Mouse (Mus musculus) liver, adult 2 months (tissue): ENCODE measurements around the gene Nrgn. TPM values are rescaled to one million over a fixed set of nuclear protein-coding genes. Genes with fewer than 3 reads are reported as not detected.

Experiments used
- DNase-seq: peaks from one replicate; pipeline ENCODE4 v3.0.0-alpha.2; 2011; ENCODE audit warnings: low read depth, low spot score; ENCODE audit errors: extremely low read depth
- H3K27ac ChIP-seq: fragments of 200-500 bp; replicated peaks from 2 replicates; pipeline ENCODE4 v1.5.1; 2012; ENCODE audit warnings: low read depth, mild to moderate bottlenecking, control low read depth, inconsistent platforms, low read length; ENCODE audit not compliant: insufficient read depth
- H3K27me3 ChIP-seq: fragments of 200-500 bp; 2 replicates; pipeline ENCODE4 v1.6.1; 2012; ENCODE audit warnings: mild to moderate bottlenecking, moderate library complexity, low read length, inconsistent platforms; ENCODE audit not compliant: control insufficient read depth, insufficient read depth
- H3K36me3 ChIP-seq: fragments of 200-500 bp; 2 replicates; pipeline ENCODE4 v1.6.1; 2012; ENCODE audit warnings: low read length, inconsistent platforms; ENCODE audit not compliant: control insufficient read depth, insufficient read depth
- H3K4me1 ChIP-seq: fragments of 200-500 bp; 2 replicates; pipeline ENCODE4 v1.6.1; 2011; ENCODE audit warnings: low read length; ENCODE audit not compliant: control insufficient read depth, insufficient read depth
- H3K4me3 ChIP-seq: fragments of 200-500 bp; 2 replicates; pipeline ENCODE4 v1.5.1; 2011; ENCODE audit warnings: low read depth, mild to moderate bottlenecking, control low read depth, low read length, moderate library complexity; ENCODE audit not compliant: insufficient read depth
- H3K79me2 ChIP-seq: fragments of 200-500 bp; 2 replicates; pipeline ENCODE4 v1.6.1; 2012; ENCODE audit warnings: inconsistent platforms, mild to moderate bottlenecking, low read length, moderate library complexity; ENCODE audit not compliant: control insufficient read depth, insufficient read depth
- H3K9ac ChIP-seq: fragments of 200-500 bp; 2 replicates; pipeline ENCODE4 v1.6.1; 2012; ENCODE audit warnings: low read depth, mild to moderate bottlenecking, control low read depth, inconsistent platforms, low read length
- CTCF ChIP-seq: fragments of 200-500 bp; IDR thresholded peaks from 2 replicates; pipeline ENCODE4 v1.5.1; 2011; ENCODE audit warnings: low read depth, low read length, control low read depth
- POLR2A ChIP-seq: fragments of 200-500 bp; IDR thresholded peaks from 2 replicates; pipeline ENCODE4 v1.6.1; 2011; ENCODE audit warnings: low read length, control low read depth; ENCODE audit not compliant: insufficient read depth; ENCODE audit errors: extremely low read depth
- WGBS: fragments of 180-500 bp; shearing (Covaris S2); methylation state at CpG from one replicate; pipeline ENCODE4 v1.1.7; 2018; 5-methylcytosine and 5-hydroxymethylcytosine counted together
- polyA plus RNA-seq: library from polyadenylated mRNA; depleted of rRNA; stranded (reverse); fragments of >200 nt; gene quantifications from 2 replicates; pipeline ENCODE4 v1.2.3, GENCODE M21; 2012
- total RNA-seq: library from RNA; depleted of rRNA; stranded (reverse); fragments of >200 nt; gene quantifications from 2 replicates; pipeline ENCODE4 v1.2.3, GENCODE M21; 2014

Nrgn gene
- total and polyA plus RNA-seq, 2 experiments, result 0.09 to 0.86 TPM

DNA sequence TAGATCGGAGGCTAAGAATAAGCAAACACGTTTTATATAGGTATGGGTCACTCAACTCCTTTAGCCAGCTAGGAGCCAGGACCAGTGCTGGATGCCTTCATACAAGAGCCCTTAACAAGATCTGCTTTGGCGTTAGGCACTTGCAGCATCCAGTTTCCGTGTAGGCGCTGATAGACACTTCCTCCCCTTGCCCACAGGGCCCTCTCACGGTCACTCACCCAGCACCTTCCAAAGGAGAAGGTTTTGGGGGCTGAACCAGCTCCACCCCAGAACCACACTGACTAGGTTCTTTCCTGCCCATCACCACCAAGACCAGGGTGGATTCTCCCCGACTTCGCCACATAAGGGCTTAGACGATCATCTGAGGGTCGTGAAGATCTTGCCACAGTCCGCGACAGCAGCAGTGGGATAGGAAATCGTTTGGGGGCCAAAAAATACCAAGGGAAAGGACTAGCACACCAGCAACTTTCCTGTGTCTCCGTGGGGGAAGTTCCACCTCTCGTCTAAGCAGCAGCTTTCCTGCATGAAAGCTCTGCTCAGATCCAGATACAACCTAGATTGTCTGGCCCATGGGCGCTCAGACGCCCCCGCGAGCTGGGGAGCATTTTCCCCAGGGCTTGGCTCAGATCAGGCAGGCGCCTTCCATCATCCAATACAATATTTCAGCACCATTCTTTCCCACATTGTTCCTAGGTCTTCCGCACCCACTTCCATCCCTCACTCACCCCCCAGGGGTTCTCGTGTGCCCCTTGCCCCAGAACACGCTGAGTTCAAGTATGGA, 763 bp downstream of the Nrgn start:
- TF ChIP-seq POLR2A, result no peak
- no peak for TF ChIP-seq CTCF
- no peak for DNase-seq
- 5% methylated on average over 23 of the region's 23 CpGs for WGBS
- Histone ChIP-seq H3K27ac (no peak overlapping the region), H3K27me3 (peaks cover 7% of the 10 kb centered on the region; the same call in 1 of the 2 replicates), H3K4me3 (peak overlapping the region; percentile 12; the same call in 1 of the 2 replicates), H3K4me1 (peaks cover 3% of the 10 kb centered on the region; the same call in 1 of the 2 replicates), H3K36me3 (no peaks in the 10 kb centered on the region), H3K79me2 (no peaks in the 10 kb centered on the region), H3K9ac (no peak overlapping the region)

DNA sequence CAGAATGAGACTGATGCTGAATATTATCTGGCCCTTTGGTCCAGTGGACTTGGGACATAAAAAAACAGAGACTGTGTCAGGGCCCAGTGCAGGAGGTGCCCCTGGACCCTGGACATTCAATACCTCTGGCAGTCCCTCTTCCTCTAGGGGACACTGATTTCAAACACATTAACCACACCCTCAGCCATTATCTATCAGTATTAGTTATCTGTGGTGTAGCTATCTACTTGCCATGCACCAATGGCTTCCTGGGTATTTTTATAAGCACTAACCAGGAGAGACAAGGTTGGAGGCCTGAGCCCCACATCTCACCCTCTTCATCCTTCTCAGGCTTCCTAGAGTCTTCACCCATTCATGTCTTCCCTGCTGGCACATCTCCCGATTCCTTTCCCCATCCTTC, 2.3 kb downstream of the Nrgn start:
- H3K27me3 ChIP-seq, result peaks cover 7% of the 10 kb centered on the region; the same call in 1 of the 2 replicates
- TF ChIP-seq CTCF (no peak), POLR2A (no peak)
- no peak overlapping the region for H3K4me3 ChIP-seq
- no peak overlapping the region for H3K9ac ChIP-seq
- no peaks in the 10 kb centered on the region for H3K36me3 ChIP-seq
- 70% methylated on average over 1 of the region's 1 CpGs for WGBS
- DNase-seq, result no peak
- no peak overlapping the region for H3K27ac ChIP-seq
- H3K4me1 ChIP-seq, result peaks cover 5% of the 10 kb centered on the region
- no peaks in the 10 kb centered on the region for H3K79me2 ChIP-seq

DNA sequence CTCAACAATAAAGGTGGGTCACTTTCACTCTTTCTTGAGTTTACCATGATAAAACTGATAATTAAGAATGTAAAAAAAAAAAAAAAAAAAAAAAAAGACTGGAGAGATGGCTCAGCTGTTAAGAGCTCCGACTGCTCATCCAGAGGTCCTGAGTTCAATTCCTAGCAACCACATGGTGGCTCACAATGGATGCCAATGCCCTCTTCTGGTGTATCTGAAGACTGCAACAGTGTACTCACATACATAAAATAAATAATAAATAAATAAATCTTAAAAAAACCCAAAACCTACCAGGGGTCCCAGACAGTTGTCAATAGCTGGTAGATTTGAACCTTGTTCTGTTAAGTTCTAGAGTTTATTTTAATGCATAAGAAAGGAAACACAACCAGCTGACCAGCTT, 5.8 kb downstream of the Nrgn start:
- TF ChIP-seq POLR2A, result no peak
- no peak for TF ChIP-seq CTCF
- Histone ChIP-seq H3K4me1 (peaks cover 8% of the 10 kb centered on the region), H3K27ac (no peak overlapping the region), H3K36me3 (no peaks in the 10 kb centered on the region), H3K4me3 (no peak overlapping the region), H3K27me3 (no peaks in the 10 kb centered on the region), H3K9ac (no peak overlapping the region), H3K79me2 (no peaks in the 10 kb centered on the region)
- WGBS, result 80% methylated on average over 1 of the region's 1 CpGs
- DNase-seq, result peak; percentile 14

DNA sequence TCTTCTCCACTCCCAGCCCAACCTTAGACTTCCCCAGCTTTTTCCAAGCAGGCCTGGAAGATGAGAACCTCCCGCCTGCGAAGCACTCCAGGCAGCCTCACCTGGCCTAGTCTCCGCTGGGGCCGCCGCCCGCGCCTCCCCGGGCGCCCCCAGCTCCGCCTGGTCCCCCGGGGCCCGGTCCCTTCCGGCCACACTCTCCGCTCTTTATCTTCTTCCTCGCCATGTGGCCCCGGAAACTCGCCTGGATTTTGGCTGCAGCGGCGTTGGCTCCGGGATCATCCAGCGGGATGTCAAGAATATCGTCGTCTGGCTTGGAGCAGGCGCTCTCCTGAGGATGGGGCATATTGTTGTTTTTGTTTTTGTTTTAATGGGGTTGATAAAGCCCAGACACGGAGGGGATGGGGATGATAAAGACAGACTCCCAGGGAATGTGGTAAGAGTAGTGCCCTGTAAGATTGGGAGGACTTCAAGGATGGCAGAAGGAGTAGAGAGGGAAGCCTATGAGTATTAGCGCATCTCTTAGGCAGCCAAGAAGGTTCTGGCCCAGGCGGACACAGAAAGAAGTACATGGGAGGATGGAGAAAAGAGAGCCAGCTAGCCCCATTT, 6.8 kb downstream of the Nrgn start:
- Histone ChIP-seq H3K36me3 (no peaks in the 10 kb centered on the region), H3K9ac (no peak overlapping the region), H3K27ac (no peak overlapping the region), H3K4me1 (peaks cover 8% of the 10 kb centered on the region), H3K4me3 (no peak overlapping the region), H3K27me3 (no peaks in the 10 kb centered on the region), H3K79me2 (no peaks in the 10 kb centered on the region)
- DNase-seq, result no peak
- 32% methylated on average over 27 of the region's 27 CpGs for WGBS
- TF ChIP-seq POLR2A (no peak), CTCF (no peak)

DNA sequence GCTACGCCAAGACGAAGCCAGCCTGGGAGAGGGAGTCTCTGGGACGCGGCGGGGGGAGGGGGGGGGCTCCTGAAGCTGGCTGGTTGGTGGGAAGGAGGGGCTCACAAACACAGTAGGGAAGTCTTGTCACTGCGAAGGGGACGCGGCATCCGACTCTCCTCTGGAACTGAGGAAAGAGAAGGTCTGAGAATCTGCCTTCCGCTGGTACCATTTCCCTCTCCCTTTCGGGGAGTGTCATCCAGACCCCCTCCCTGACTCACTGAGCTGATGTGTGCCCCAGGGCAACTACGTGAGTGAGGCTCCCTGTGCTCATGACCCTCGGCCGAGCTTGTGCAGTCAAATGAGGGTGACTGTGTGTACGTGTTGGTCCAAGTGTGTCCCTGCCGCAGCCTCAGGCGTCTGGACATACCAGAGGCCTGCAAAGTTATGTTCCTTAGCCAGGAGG, 7.5 kb downstream of the Nrgn start:
- Histone ChIP-seq H3K36me3 (no peaks in the 10 kb centered on the region), H3K4me1 (peaks cover 8% of the 10 kb centered on the region), H3K79me2 (no peaks in the 10 kb centered on the region), H3K27ac (no peak overlapping the region), H3K9ac (0 out of 2 replicates have a peak overlapping the region, but pooled peaks have one; percentile 5), H3K4me3 (peak overlapping the region; percentile 12; the same call in 1 of the 2 replicates), H3K27me3 (no peaks in the 10 kb centered on the region)
- WGBS, result 20% methylated on average over 17 of the region's 17 CpGs
- DNase-seq, result no peak
- no peak for TF ChIP-seq CTCF
- no peak for TF ChIP-seq POLR2A
